Mouse (Mus musculus) gastrocnemius, postnatal 10 days (tissue): ENCODE data around the gene Acads. TPM values are rescaled to one million over a fixed set of nuclear protein-coding genes. Genes with fewer than 3 reads are reported as not detected.
A peak's percentile ranks its signal among the peaks of the same experiment; 100 is the strongest.
"Not testable (repeated sequence)": the region's sequence is repeated elsewhere in the genome, so short reads cannot be mapped to it uniquely, and the experiment has no call there.

ENCODE experiments used
- DNase-seq: peaks from one replicate; pipeline ENCODE4 v3.0.0; 2021; ENCODE audit warnings: mixed read lengths
- total RNA-seq, 2 experiments: library from RNA; stranded (reverse); gene quantifications; 2 replicates each; pipeline ENCODE4 v1.2.3; 2021

Gene Acads
- total RNA-seq, 2 experiments from 2014 or later: 53.8 to 67.7 TPM

DNA sequence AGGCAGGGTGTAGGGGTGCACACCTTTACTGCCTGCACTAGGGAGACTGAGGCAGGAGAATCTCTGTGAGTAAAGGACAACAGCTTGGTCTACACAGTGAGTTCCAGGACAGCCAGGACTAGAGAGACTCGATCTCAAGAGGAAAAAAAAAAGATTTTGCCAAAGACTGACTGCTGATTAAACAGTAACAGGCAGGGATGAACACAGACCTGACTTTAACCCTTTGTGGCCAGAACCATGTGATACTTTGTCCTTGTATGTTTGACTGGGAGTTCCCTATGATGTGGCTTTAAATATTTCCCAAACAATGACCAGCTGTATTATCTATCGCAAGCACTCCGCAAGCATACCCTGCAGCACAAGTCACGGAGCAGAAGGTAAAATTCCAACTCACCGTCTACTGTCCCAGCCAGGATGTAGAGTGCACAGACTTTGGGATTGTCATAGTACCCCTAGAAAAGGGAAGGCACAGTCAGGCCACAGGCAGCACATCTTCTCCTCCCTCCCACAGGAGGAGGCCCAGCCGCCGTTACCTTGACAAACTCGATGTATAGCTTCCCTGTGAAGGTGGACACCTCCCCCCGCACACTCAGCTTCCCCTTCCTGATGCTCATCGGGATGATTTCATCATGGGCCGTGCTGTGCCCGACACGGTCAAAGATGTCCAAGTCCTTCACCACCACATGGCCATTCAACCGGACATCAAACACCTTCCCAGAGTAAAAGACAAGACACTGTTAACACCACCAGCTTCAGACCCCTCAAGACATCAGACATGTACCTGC lies 30.7 kb upstream of the Acads start:
- no peak for DNase-seq

DNA sequence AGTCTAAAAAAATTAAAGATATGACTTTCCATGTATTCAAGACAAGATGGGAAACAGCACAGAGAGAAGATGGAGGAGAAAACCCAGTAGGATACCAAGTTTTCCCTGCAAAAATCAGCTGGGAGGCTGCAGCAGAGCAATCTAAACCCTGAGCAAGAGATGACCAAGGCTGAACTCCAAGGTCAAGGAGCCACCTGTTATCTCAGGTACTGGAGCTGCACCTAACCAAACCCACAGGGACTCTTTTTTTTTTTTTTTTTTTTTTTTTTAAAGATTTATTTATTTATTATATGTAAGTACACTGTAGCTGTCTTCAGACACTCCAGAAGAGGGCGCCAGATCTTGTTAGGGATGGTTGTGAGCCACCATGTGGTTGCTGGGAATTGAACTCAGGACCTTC lies 29.7 kb upstream of the Acads start:
- DNase-seq: not testable (repeated sequence)

DNA sequence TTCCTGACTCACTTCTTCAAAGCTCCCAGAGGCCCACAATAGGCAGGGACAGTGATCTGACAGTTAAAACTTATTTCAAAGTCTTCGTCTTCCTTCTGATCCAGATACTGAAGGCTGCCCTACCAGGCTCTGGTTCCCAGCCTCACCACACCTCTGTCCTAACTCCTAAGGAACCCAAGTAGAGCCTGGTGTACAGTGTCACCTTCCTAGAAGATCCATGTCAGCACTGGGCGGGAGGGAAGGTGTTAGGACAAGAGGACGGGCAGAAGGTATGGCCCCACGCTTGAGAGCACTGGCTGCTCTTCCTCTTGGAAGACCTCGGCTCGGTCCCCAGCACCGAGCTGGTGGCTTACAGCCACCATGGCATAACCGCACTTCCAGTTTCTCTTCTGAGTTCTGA lies 29.2 kb upstream of the Acads start:
- DNase-seq: no peak

DNA sequence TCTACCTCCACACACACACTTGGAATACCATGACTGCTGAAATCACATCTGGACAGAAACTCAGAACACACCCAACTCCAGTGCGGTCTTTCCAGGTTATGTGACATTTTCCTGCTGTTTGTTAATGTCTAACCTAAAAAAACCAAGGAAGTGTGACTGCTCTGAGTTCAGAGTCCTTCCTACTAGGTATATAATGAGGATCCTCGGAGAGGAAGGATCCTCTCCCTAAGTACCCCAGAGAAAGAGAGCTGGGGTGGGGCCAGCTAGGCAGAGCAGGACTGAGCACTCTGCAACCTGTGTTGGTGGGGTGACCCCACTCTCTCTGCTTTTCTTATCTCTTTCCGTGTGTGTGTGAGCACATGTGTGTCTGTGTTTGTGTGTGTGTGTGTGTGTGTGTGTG lies 28.2 kb upstream of the Acads start:
- DNase-seq: no peak

DNA sequence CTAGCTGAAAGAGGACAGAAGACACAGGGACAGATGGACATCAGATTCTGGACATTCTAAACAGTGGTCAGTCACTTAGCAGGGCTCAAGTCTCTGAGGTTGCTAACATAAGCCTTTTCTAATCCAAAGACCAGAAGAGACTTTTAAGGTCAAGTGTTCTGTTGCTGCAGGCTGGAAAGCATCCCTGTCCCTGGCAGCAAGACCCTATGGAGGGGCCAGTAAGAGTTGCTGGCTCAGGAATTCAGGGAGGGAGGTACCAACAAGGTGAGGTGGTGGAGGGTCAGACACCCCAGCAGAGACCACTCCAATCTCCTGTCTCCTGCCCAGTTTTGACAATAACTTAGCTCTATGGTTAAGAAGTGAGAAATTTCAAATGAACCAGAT lies 27.6 kb upstream of the Acads start:
- DNase-seq: no peak

DNA sequence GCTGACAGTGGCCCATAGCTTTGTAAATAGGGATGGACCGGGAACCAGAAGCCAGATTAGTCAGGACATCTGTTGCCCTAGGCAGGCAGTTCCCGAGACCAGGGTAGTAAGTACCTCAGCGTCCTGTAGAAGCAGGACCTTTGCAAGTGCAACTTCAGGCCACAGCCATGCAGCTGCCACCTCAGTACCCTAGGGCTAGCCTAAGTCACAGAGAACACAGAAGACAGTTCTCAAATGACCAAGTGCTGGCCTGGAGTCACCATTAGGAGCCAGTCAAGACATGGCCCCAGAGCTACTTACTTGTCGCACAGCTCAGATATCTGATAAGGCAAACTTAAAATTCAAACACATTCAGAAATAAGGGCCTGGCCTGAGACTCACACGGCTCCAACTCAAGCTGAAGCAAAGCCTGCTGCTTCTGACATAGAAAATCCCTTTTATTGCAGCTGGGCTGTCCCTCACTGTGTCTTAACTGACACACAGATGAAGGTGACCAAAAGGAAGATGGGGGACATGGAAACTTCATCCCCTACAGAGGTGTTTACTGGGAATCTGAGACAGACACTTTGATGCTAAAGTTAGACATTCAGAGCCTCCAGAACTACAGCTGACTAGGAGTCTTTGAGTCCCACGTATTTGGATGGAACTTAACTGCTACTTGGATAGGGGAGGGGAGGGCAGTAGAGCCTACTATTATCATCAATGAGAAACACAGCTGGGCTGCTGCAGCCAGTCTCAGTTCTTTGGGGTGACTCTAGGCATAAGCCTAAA lies 27.0 kb upstream of the Acads start:
- no peak for DNase-seq

DNA sequence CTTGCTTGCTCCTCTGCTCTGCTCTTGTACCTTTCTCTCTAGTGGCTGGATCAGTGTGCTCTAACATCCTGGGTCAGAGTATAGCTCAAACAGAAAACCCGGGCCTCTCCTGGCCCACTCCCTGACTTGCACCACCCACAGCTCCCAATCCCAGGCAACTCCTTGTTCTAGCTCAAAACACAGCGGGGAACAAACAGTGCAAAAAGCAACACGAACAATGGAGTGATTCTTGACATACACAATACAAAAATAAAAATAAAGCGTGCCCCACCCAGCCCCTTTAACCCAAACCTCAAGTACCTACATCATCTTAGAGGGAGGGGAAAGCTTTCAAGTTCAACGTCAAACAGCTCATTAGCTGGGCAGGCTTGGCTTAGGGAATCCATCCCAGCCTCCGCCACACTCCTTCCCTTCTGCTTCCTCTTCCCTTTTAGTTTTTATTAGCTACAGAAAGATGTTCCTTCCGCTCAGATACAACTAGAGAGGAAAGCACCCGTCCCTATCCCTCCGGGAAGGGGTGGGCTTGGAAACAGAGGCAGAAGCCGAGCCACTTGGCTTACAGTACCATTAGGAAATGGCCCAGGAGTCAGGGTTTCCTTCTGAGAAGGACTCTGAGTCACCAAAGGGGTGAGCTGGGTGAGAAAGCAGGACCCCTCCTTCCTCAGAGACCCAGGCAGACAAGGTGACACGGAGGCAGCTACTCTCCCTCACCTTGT lies 26.3 kb upstream of the Acads start:
- no peak for DNase-seq

DNA sequence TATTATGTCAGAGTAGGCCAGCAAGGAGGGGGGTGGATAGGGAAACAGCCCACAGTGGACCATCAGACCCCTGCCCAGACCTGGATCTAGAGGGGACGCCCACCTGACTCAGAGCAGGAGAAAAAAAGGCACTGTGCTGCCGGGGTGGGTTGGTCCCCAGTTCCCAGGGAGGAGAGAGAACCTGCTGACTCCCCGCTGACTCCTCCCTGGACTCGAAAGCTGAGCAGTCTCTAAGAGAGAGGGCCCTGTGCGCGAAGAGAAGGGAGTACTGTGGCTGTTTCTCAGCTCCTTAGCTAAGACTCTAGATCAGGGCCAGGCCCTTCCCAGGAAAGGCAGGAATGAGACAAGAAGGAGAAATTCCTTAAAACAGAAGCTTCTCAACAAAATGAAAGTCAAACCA lies 25.3 kb upstream of the Acads start:
- DNase-seq: no peak

DNA sequence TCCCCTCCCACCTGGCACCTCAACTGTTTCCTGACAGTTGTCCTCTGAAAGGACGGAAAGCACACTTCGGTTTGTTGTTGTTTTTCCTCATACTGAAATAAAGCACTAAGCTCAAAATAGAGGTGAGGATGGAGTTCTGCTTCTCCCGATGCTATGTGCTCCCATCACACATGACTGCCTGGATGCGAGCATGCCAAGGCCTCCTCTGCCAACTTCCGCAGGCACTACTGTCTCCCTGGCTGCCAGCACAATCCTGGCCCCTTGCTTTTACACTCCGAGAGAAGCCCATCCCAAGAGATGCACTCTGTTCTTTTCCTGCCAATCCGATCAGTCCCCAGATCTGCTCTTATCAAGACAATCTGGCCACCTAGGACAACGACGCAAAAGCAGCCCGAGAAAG lies 24.4 kb upstream of the Acads start:
- peak; percentile 43 for DNase-seq

DNA sequence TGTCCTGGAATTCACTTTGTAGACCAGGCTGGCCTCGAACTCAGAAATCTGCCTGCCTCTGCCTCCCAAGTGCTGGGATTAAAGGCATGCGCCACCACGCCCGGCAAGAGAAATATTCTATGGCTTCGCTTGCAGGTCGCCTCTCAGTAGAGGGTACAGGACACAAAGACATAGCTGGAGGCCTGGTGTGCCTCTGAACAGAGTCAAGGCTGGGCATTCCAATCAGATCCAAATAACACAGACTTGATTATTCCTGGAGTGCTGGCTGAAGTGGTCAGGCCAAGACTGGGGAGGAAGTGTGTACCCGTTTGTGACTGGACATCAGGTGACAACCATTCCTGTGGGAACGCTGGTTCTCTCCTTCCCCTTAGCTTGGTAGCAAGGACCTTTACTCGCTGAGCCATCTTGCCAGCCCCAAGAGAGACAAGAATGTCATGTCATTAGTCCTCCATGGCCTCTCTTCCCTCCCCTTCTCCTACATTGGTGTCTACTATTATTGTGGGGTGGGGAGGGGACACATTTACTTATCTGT lies 23.1 kb upstream of the Acads start:
- no peak for DNase-seq

DNA sequence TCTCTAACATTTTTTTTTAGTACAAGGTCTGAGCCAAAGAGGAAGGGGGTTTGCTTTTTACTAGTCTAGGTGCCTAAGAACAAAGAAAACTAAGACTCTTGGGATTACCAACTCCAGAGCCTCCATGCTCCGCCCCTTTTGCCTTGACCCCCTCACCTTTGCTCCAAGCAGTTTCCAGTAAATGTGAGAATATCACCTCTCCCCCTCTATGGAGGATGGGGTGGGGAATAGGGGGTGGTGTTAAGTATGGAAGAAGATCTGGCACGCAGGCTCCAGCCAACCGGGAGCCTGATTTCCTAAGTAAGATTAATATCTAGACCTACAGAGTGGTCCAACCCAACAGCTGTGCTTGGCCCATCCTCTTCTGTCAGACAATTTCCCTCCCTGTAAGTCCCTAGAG lies 21.6 kb upstream of the Acads start:
- DNase-seq: no peak

DNA sequence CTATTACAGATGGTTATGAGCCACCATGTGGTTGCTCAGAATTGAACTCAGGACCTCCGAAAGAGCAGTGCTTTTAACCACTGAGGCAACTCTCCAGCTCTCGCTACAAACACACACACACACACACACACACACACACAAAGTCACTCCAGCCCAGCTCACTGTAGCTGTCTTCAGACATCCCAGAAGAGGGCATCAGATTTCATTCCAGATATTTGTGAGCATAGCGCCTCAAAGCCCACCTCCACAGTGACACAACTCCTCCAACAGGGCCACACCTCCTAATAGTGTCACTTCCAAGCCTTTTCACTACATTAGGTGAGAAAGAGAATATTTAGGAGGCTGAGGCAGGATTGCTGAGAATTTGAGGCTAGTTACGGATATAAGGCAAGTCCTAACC lies 20.0 kb upstream of the Acads start:
- DNase-seq: no peak

DNA sequence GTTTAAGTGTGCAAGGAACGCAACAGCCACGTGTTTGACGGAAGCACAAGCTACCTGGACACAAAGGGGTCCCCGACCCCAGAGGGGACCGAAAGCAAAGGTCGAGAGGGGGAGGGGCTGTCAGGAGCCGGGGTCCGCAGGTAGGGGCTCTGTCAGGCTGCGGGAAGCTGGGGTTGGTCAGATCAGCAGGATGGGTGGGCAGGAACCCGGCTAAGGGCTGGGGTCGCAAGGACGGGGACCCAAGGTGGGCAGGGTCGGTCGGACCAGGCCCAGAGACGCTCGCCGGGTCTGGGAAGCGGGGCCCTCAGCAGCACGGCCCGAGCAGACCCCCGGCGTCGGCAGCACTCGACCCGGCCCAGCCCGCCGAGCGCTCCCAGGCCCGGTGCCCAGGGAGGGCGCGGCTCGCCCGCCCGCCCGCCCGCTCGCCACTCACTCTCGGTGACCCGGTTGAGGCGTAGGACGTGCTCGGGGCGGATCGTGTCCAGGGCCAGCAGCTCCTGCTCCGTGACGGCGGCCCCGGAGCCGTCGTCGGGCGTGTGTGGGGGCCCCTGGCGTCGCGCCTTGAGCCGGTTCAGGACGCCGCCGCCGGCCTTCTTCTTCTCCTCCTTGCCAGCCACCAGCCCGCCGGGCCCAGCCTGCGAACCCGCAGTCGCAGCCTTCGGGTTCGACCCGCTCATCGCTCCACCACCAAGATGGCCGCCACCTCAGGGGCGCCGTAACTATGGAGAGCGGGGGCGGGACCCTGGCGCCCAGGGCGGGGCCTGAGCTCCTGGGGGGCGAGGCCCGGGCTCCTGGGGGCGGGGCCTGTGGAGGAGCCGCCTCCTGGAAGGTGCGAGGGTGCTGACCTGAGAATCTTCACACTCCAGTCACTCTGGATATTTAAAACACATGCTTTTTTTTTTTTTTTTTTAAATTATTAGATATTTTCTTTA lies 15.4 kb upstream of the Acads start, which contains the start of gene Unc119b:
Gene Unc119b (minus strand): TSS at position 742 of the 932 bp plus-strand sequence.
- DNase-seq: peak; percentile 91

DNA sequence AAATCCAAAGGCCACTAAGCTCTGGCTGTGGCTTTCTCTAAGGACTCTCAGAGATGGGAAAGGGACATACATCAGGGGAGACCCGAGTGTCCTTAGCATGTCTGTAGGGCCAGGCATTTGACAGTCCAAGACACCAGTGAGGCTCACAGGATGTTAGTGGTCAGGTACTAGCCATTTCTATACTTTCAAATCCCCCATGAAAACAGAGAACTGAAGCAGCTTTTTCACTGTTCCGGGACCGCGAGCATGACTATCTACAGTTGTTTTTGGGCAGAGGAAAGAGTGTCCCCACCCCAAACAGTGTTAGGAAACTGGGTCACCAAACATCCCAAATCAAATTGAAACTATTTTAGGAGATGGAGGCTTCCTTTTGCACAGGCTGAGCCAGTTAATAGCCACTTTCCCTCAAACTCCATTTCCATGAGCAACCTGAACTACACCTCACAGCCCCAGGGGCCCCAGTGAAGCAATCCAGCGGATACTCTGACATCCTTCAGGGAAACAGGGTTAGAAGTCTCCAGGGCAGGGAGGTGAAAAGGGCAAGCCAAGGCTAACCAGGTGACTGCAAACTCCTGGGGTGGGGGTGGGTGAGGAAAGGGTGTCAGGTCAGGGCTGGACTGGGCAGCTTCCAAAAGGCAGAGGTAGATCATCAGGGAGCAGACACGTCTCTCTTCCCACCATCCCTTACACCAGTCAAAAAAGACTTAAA lies 14.4 kb upstream of the Acads start:
- DNase-seq: no peak

DNA sequence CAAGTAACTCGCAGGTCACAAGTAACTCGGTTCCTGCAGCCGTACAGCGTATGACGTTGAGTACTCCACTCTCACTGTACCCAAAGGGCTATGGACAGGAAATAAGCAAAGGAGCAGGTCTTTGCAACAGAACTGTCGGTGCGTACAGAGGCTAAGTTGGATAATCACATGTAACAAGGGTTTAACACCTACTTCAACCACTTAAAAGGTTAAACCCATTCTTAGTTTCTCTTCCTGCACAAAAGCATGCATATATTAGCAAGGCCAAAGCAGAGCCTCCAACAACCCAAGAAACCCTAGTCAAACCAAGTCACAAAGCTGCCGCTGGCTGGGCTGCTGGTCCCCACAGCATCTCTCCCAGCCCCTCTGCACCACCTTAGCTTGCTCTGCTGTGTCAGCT lies 13.3 kb upstream of the Acads start:
- no peak for DNase-seq

DNA sequence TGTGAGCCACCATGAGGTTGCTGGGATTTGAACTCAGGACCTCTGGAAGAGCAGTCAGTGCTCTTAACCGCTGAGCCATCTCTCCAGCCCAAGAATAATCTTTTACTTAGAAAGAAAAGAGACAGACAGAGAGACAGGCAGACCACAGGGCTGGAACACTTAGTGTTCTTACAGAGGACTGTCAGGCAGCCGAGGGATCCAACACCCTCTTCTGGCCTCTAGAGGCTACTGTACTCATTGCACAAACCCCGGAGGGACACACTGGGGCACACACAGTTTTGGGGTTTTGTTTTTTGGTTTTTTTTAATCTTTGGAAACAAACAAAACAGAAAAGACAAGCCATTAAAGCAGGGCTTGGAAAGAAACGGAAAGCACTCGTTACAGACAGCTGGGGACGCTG lies 10.2 kb upstream of the Acads start:
- no peak for DNase-seq

DNA sequence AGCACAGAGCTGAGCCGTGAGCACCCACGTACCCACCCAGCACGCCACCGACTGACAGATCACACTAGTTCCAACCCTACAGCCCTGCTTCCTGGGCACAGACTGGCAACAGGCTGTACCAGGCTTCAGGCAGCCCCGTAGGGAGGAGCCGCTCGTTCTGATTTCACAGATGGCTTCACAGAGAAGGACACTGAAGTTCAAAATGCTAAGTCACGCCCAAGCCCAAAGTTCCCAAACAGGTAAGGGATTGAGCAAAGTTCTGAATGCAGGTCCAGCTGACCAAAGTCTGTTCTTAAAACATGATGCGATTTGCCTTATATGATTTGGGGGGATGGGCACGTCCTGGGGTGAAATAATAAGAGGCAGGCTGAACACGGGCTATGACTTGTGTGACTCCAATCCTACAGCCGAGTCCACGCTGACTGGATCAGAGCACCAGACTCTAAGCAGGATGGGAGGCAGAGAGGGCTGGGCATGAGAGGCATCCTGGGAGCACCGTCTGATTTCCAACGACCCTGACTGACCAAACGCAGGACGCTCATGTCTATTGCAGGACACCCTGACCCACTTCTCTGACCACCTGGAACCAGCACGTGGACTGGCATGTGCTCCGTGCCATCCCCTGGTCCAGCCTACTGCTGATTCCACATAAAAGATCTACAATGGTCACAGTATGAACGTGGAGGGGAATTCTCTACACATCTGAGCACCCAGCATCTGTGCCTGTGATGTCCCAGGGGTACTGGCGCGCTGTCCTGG lies 8.5 kb upstream of the Acads start:
- DNase-seq: no peak

DNA sequence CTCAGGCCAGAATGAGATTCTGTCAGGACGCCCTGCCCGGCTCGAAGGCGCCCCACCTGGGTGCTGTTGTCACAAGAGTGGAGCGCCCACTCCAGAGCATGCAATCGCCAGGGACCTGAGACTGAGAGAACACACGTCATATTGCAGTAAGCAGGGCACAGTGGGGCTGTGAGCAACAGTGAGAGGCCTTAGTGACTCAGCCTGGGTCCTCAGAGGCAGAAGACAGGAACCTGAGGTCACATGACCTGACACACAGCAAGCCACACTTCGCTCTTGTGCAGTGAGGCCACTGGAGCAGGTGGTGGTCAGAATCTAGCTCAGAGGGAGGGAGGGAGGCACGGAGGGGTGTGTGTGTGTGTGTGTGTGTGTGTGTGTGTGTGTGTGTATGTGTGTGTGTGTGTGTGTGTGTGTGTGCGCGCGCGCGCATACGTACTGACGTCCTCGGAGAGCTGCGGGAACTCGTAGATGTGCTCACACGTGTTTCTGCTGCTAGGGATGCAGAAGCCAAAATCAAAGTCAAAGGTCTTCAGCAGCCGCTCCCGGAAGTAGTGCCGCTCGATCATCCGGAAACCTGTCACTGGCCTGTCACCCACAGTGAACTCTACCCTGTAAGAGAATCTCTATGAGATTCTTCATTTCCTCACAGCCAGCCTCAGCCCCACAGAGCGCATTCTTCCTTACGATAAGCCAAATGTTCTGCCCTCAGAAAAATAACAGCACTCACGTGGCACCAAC lies 7.6 kb upstream of the Acads start:
- no peak for DNase-seq

DNA sequence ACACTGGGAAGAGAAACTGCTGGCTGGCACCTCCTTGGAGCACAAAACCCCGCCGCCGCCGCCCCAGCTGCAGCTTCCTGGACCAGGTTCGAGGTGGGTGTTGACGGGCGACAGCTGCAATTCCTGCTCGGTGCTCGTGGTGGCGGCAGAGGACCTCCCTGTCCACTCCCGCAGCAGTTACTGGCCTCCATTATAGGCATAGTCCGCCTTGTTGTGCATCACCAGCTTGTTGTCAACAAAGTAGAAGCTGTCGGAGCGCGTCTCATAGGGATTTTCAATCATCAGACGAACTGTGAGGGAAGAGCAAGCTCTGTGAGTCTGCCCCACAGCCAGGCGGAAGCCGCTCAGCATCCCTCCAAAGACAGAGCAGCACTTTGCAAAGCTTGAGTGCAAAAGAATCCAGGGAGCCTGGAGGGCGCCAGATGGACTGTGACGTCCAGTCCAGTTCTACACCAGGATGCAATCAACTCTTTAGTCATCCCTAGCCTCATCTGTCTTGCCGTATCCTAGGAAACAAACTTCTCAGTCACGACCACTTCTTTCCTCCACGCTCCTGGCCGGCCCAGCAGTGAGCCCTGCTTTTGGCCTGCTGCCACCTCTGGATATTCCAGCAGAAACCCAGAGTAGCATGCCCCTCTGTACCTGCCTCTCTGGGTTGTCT lies 6.2 kb upstream of the Acads start:
- DNase-seq: peak; percentile 84
